Mouse (Mus musculus): ENCODE data around the gene Lmntd1.
A peak's percentile ranks its signal among the peaks of the same experiment; 100 is the strongest.

Lmntd1 gene

DNA sequence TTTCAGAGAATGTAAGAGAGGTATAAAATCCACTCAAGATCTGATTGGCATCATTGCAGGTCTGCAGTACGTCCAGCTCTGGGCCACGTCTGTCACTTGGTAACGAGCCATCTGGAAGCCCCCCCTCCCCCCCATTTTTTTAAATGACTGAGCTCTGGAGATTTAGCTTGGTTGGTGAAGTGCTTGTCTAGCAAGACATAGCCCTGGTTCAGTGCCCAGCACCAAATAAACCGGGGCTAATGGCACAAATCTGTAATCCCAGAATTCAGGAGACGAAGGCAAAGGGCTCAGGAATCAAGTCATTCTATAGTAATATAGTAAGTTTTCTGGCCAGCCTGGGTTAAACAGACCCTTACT is 130.8 kb downstream of the Lmntd1 start:
- no peak for DNase-seq (ENCODE audit: low spot score)

DNA sequence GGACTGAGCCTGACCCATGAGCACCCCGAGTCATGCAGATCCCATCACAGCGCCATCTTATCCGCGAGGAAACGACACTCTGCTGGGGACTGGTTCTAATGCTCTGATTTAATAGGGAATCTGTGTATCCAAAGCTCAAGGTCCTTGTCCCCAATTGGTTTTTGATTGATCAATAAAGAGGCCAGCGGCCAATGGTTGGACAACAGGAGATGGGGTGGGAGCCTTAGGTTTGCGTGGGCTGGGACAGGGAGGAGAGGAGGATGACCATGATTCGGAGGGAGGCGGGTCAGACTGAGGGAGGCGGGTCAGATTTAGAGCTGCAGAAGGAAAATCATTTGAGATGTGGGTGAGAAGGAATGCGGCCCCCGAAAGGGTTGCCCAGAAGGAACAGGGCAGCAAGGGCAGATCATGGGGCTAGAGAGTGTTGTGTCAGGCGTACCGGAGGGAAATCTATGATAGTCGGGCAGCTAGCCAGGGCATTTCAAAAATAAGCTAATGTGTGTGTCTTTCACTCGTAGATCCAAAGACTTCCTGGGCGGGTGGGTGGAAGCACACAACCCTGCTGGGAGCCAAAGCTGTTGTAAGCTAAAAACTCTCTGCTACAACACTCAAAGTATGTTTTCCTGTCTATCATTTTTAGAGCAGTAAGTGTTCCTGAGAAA is 131.3 kb downstream of the Lmntd1 start:
- no peak for DNase-seq (ENCODE audit: low spot score)

GRCm38 (mm10) chr6:145481938-145482337 is 132.2 kb downstream of the Lmntd1 start:
- peak; percentile 58 for DNase-seq (ENCODE audit: low spot score)

DNA sequence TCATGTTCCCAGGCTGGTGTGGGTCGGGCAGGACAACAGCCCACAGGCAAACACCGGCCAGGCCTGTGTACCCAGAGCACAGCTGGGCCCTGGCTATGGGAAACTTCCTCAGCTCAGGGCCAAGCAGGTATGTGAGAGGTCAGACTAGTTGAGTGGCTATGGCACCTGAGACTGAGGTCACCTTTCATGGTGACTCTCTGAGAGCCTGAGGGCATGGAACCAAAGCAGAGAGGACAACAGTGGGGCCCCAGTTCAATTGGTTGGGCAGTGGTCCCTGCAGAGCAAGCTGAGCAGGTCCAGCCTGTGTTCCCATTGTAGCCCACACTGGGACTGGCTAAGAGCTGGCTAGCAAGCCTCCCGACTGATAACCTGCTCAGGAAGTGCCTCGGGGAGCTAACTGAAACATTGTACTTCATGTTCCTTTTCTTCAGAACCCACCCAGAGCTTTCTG is 135.3 kb downstream of the Lmntd1 start:
- no peak for DNase-seq (ENCODE audit: low spot score)

DNA sequence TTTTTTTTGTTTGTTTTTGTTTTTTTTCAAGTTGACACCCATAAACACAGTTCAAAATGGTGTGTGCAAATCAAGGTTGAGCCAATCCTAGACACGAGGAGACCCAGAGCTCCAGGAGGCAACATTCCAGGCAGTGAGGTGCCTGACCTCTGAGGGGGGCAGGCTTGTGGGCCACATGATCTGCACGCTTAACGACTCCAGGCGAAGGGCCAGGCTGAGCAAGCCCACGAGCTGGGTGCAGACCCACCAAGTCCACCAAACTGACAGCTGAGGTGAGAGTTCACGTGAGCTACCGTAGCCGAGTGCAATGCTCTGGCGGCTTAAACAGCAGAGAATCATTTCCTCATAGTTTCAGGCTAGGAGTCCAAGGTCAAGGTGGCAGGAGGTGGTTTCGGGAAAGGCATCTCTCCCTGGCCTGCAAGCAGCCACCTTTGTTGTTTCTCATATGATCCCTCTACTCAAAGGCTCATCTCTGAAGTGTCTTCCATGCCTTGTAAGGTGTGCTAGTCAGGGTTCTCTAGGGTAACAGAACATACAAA is 136.7 kb downstream of the Lmntd1 start:
- peak; percentile 30 for DNase-seq (ENCODE audit: low spot score)

- DNase-seq (ENCODE audit: low spot score) = no peak
Measured at GRCm38 (mm10) chr6:145471638-145472247, 142.4 kb downstream of the Lmntd1 start.

GRCm38 (mm10) chr6:145469260-145469943 is 144.7 kb downstream of the Lmntd1 start:
- DNase-seq (ENCODE audit: low spot score) = no peak

DNA sequence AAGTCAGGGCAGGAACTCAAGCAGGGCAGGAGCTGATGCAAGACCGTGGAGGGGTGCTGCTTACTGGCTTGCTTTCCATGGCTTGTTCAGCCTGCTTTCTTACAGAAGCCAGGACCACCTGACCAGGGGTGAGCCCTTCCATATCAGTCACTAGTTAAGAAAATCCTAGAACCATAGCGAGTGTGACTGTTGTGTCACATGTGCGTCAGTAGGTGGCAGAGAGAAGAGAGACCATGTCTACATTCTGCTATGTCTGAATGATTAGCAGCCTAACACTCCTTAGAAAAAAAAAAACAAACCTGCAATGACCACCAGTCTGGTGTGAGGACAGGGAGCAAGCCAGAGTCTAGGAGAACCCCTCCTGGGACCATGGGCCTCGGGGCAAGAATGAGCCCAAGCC is 150.1 kb downstream of the Lmntd1 start:
- no peak for DNase-seq (ENCODE audit: low spot score)

- DNase-seq (ENCODE audit: low spot score) = peak; percentile 49
Measured at GRCm38 (mm10) chr6:145462677-145463245, 151.4 kb downstream of the Lmntd1 start.

DNA sequence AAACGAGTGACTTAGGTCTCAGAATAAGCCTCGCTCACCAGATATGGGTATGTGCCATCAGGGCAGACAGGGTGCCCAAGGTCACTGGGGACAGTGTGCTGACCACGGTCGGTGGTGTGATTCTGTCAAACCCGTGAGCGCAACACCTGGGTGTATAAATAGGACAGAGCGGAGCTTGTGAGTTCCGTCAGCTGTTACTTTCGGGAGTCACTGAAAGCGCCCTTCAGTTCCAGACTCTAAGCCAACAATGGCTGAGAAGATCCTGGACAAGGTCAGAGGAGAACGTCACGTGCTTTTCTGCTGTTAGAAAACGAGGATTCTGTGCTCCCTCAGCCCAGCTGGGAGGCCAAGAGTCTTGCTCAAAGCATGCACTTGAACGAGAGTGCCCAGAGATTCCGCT is 157.1 kb downstream of the Lmntd1 start:
- DNase-seq (ENCODE audit: low spot score) = no peak

- DNase-seq (ENCODE audit: low spot score) = no peak
Measured at GRCm38 (mm10) chr6:145450628-145451403, 163.3 kb downstream of the Lmntd1 start.

- no peak for DNase-seq (ENCODE audit: low spot score)
Measured at GRCm38 (mm10) chr6:145448361-145448760, 165.8 kb downstream of the Lmntd1 start.

DNA sequence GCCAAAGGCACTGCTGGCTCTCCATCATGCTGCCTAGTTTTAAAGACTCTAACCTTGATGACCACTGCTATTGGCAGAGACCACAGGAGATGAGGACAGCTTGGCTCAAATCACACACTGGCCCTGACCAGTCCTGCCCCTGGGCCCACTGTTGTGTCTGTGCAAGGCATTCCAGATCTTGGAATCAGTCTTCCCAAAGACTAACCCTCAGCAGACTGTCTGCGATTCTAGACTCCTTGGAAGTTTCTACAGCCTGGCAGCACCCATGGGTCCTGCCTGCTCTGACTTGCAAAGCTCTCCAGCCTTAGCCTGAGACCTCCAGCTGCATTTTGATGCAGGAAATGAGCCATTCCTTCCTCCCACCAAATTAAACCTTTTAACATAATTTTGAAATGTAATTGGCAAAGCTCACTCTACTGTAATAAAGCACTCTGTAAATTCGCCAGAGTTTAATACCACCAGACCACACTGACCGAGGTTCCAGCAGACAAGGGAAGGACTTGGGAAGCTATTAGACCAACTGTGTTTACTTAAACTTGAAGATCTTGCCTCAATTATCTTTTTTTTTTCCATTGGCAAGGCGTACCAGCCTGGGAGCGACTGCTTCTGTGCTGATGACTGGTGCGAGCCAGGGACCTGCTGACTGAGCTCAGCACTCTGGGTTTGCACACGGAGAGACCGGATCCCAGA is 168.2 kb downstream of the Lmntd1 start:
- DNase-seq (ENCODE audit: low spot score) = no peak

GRCm38 (mm10) chr6:145445380-145445779 is 168.7 kb downstream of the Lmntd1 start:
- DNase-seq (ENCODE audit: low spot score) = no peak

- peak; percentile 42 for DNase-seq (ENCODE audit: low spot score)
Measured at GRCm38 (mm10) chr6:145442786-145443185, 171.3 kb downstream of the Lmntd1 start.

DNA sequence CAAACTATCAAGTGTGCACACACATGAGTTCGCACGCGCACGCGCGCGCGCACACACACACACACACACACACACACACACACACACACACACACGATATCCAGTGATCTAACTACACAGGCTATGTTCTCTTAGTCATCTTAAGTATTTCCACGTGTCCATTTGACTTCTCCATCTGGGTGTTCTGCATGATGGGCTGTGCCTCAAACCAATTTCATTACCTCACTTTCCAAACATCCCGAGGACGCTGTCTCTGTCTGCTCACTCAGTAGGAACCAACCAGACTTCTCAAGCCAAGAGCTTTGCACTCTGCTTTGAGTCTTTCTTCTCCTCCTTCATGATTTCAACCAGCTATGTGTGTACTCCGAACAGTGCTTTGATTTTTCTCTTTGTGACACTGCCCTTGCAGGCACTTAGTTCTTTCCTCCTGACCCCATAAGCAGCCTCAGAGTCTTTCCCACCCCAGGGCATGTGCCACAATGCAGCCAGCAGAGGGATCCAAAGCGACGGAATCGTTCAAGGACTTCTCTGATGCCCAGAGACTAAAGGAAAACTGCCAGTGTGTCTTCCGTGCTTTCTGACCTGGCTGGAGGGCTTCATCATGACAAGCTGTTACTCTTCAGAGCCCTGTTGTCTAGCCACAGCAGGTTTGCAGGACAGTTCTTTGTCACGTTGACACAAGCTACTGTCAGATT is 172.6 kb downstream of the Lmntd1 start:
- peak; percentile 87 for DNase-seq (ENCODE audit: low spot score)

DNA sequence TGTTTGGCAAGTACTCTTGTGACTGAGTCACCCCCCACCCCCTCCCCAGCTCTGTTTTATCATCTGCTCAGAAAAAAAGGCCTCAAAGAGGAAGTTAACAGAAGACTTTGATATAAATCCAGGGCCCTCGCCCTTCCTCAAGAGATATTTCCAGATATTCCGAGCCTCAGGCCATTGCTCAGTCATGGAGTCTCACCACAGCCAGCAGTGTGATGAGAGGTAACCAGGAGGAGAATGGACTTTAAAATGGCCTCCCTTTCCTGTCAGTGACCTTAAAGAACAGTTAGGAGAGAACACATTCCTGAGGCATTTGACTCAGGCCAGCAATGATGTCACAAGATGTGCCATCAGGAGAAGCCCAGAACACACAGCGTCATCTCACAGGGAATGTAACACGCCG is 175.3 kb downstream of the Lmntd1 start:
- DNase-seq (ENCODE audit: low spot score) = no peak

- no peak for DNase-seq (ENCODE audit: low spot score)
Measured at GRCm38 (mm10) chr6:145435764-145436163, 178.4 kb downstream of the Lmntd1 start.

DNA sequence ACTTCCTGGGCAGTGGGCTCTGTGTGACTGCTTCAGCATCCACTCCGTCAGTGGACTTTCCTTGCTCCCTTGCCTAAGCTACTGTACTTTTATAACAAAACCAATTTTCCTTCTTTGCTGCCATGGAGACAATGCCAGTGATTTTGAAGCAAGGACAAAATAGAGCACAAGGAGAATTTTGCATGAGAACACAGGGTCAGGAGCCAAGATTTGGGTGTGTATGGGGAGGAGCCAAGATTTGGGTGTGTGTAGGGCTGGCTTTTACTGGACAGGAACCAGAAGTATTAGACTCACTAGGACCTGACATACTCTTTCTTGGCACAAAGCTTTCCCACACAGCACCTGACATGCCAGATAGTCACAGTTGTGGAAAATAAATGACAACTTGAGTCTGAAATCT is 179.0 kb downstream of the Lmntd1 start:
- DNase-seq (ENCODE audit: low spot score) = no peak

- DNase-seq (ENCODE audit: low spot score) = no peak
Measured at GRCm38 (mm10) chr6:145433897-145434296, 180.2 kb downstream of the Lmntd1 start.
